Mouse (Mus musculus) mouse embryonic stem cell (cell line): ENCODE data around the gene Astn1.

ENCODE experiments used
- in situ Hi-C, 2 experiments: fragments of 300-500 bp; cut with MboI; formaldehyde crosslinking; loops; 1 replicate in 1 of 2; 3 replicates in 1 of 2; pipeline ENCODE4 v1.14.3; 2019 to 2020; ENCODE audit warnings: low sequenced_read_pairs in 2 of 2, low pct_unique_long_range_greater_than_20kb in 1 of 2, mixed read lengths in 1 of 2; ENCODE audit not compliant: unreplicated experiment in 1 of 2

Astn1 gene

GRCm38 (mm10) chr1:158656986-158657385, 294.9 kb downstream of the Astn1 start:
- in situ Hi-C loops: loop anchor here in 1 of 2 experiments (25.0 kb wide), 2 partner anchors 305 to 480 kb away; no protein-coding TSS in a partner anchor

- in situ Hi-C loops: loop anchor here in 1 of 2 experiments (25.0 kb wide), 2 partner anchors 296 to 471 kb away; no protein-coding TSS in a partner anchor
Observed at GRCm38 (mm10) chr1:158666001-158666400, 303.9 kb downstream of the Astn1 start.

GRCm38 (mm10) chr1:158669971-158670592, 308.0 kb downstream of the Astn1 start:
- in situ Hi-C loops: loop anchor here (10.0 to 25.0 kb wide), 4 partner anchors 285 to 467 kb away; no protein-coding TSS in a partner anchor

- in situ Hi-C loops: no loop called here
Observed at GRCm38 (mm10) chr1:158687726-158688125, 325.7 kb downstream of the Astn1 start.

- in situ Hi-C loops: no loop called here
Observed at GRCm38 (mm10) chr1:158697423-158697822, 335.4 kb downstream of the Astn1 start.

GRCm38 (mm10) chr1:158697859-158698569, 335.9 kb downstream of the Astn1 start:
- in situ Hi-C loops: no loop called here

- in situ Hi-C loops: no loop called here
Observed at GRCm38 (mm10) chr1:158699276-158699675, 337.2 kb downstream of the Astn1 start.

GRCm38 (mm10) chr1:158700147-158700546, 338.1 kb downstream of the Astn1 start:
- in situ Hi-C loops: no loop called here

- in situ Hi-C loops: no loop called here
Observed at GRCm38 (mm10) chr1:158701336-158701735, 339.3 kb downstream of the Astn1 start.

GRCm38 (mm10) chr1:158713301-158714095, 351.4 kb downstream of the Astn1 start:
- in situ Hi-C loops: no loop called here

GRCm38 (mm10) chr1:158732868-158733496, 370.9 kb downstream of the Astn1 start:
- in situ Hi-C loops: no loop called here

- in situ Hi-C loops: no loop called here
Observed at GRCm38 (mm10) chr1:158739132-158739919, 377.3 kb downstream of the Astn1 start.

- in situ Hi-C loops: no loop called here
Observed at GRCm38 (mm10) chr1:158740161-158740766, 378.2 kb downstream of the Astn1 start.

- in situ Hi-C loops: no loop called here
Observed at GRCm38 (mm10) chr1:158740949-158741348, 378.9 kb downstream of the Astn1 start.
